Mouse (Mus musculus) olfactory bulb, adult 2 months (tissue): ENCODE results near the gene H2-Eb1. TPM values are rescaled to one million over a fixed set of nuclear protein-coding genes. Genes with fewer than 3 reads are reported as not detected.

ENCODE experiments used
- H3K27ac ChIP-seq: fragments of 200-500 bp; 2 replicates; pipeline ENCODE4 v1.5.1; 2012; ENCODE audit warnings: low read depth, low read length; ENCODE audit not compliant: insufficient read depth
- H3K4me1 ChIP-seq: fragments of 200-500 bp; 2 replicates; pipeline ENCODE4 v1.6.1; 2012; ENCODE audit warnings: low read length; ENCODE audit not compliant: control insufficient read depth, insufficient read depth
- H3K4me3 ChIP-seq: fragments of 200-500 bp; 2 replicates; pipeline ENCODE4 v1.5.1; 2012; ENCODE audit warnings: mild to moderate bottlenecking, low read depth, low read length, moderate library complexity; ENCODE audit not compliant: insufficient read depth
- CTCF ChIP-seq: fragments of 200-500 bp; IDR thresholded peaks from 2 replicates; pipeline ENCODE4 v1.5.1; 2012; ENCODE audit warnings: low read depth, mild to moderate bottlenecking, low read length, moderate library complexity; ENCODE audit not compliant: insufficient read depth
- POLR2A ChIP-seq: fragments of 200-500 bp; IDR thresholded peaks from 2 replicates; pipeline ENCODE4 v1.6.1; 2012; ENCODE audit warnings: mild to moderate bottlenecking, low read depth, low read length, moderate library complexity; ENCODE audit not compliant: insufficient read depth
- WGBS: fragments of 180-500 bp; shearing (Covaris S2); methylation state at CpG from one replicate; pipeline ENCODE4 v1.1.7; 2018; 5-methylcytosine and 5-hydroxymethylcytosine counted together
- polyA plus RNA-seq: library from polyadenylated mRNA; stranded (reverse); fragments of >200 nt; gene quantifications from 2 replicates; pipeline ENCODE4 v1.2.4, GENCODE M21; 2012; ENCODE audit warnings: low replicate concordance; ENCODE audit not compliant: missing spikeins, insufficient read depth, insufficient read length

Gene H2-Eb1
- polyA plus RNA-seq, 1 experiment, result 452 TPM

- no peaks in the 10 kb centered on the region for H3K4me1 ChIP-seq
- 76% methylated on average over 2 of the region's 2 CpGs for WGBS
- TF ChIP-seq CTCF (no peak), POLR2A (no peak)
- no peak overlapping the region for H3K27ac ChIP-seq
- H3K4me3 ChIP-seq, result no peak overlapping the region
These were observed 24.1 kb downstream of the H2-Eb1 start for GRCm38 (mm10) chr17:34329807-34330206.

DNA sequence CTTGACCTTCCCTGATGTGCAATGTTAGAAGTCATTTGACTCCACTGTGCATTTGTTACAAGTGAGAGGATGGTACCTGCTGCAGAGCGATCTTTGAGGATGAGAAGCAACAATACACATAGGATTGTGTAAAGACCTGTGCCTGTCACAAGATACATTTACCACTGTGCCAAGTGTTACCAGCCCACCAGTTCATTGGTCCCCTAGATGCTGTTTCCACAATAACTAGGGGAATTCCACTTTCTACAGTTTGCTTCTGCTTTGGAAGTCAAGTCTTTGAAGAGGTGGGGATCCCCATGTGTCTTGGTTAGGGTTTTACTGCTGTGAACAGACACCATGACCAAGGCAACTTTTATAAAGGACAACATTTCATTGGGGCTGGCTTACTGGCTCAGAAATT is 25.5 kb downstream of the H2-Eb1 start:
- 97% methylated on average over 1 of the region's 1 CpGs for WGBS

GRCm38 (mm10) chr17:34340619-34341402 is 35.1 kb downstream of the H2-Eb1 start:
- TF ChIP-seq POLR2A (no peak), CTCF (no peak)
- Histone ChIP-seq H3K4me3 (no peak overlapping the region), H3K4me1 (no peaks in the 10 kb centered on the region), H3K27ac (no peak overlapping the region)
- WGBS, result 42% methylated on average over 3 of the region's 3 CpGs

More for the DNA sequence above, 25.5 kb downstream of the H2-Eb1 start:
- TF ChIP-seq CTCF, result no peak
- TF ChIP-seq POLR2A, result no peak
- Histone ChIP-seq H3K4me1 (no peaks in the 10 kb centered on the region), H3K27ac (no peak overlapping the region), H3K4me3 (no peak overlapping the region)

GRCm38 (mm10) chr17:34344882-34345281 is 39.2 kb downstream of the H2-Eb1 start:
- no peaks in the 10 kb centered on the region for H3K4me1 ChIP-seq
- H3K4me3 ChIP-seq, result no peak overlapping the region
- WGBS, result 88% methylated on average over 4 of the region's 4 CpGs
- no peak for TF ChIP-seq CTCF
- TF ChIP-seq POLR2A, result no peak
- H3K27ac ChIP-seq, result no peak overlapping the region

GRCm38 (mm10) chr17:34345486-34345885 is 39.8 kb downstream of the H2-Eb1 start:
- 86% methylated on average over 7 of the region's 7 CpGs for WGBS
- TF ChIP-seq POLR2A, result no peak
- no peak for TF ChIP-seq CTCF
- Histone ChIP-seq H3K4me3 (no peak overlapping the region), H3K4me1 (no peaks in the 10 kb centered on the region), H3K27ac (no peak overlapping the region)

- TF ChIP-seq CTCF (no peak), POLR2A (no peak)
- 77% methylated on average over 3 of the region's 3 CpGs for WGBS
- no peak overlapping the region for H3K27ac ChIP-seq
These were observed 40.4 kb downstream of the H2-Eb1 start for GRCm38 (mm10) chr17:34346041-34346440.

GRCm38 (mm10) chr17:34347606-34348308 is 42.1 kb downstream of the H2-Eb1 start:
- no peak overlapping the region for H3K4me3 ChIP-seq
- H3K4me1 ChIP-seq, result no peaks in the 10 kb centered on the region
- 67% methylated on average over 6 of the region's 6 CpGs for WGBS
- H3K27ac ChIP-seq, result no peak overlapping the region
- no peak for TF ChIP-seq POLR2A
- no peak for TF ChIP-seq CTCF

More at GRCm38 (mm10) chr17:34346041-34346440, 40.4 kb downstream of the H2-Eb1 start:
- Histone ChIP-seq H3K4me1 (no peaks in the 10 kb centered on the region), H3K4me3 (no peak overlapping the region)

DNA sequence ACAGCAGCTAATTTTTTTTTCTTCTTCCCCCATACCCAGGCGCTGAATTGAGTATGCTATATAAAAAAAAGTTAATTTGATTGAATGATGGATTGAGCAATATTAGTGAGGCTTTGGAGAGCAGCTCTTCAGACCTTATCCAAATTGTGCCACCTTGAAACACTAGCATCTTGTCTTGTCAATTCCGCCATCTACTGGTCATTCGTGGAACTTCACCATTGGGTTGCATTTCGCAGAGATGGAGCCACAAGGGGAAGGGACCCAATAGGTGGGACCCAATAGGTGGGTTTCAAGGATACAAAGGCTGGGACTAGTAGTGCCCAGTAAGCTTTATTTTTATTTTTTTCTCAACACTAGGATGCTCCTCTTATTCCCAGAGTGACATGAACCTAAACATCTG is 43.8 kb downstream of the H2-Eb1 start:
- 3% methylated on average over 4 of the region's 4 CpGs for WGBS
- no peak overlapping the region for H3K4me3 ChIP-seq
- no peaks in the 10 kb centered on the region for H3K4me1 ChIP-seq
- no peak overlapping the region for H3K27ac ChIP-seq
- TF ChIP-seq POLR2A, result no peak
- TF ChIP-seq CTCF, result no peak

DNA sequence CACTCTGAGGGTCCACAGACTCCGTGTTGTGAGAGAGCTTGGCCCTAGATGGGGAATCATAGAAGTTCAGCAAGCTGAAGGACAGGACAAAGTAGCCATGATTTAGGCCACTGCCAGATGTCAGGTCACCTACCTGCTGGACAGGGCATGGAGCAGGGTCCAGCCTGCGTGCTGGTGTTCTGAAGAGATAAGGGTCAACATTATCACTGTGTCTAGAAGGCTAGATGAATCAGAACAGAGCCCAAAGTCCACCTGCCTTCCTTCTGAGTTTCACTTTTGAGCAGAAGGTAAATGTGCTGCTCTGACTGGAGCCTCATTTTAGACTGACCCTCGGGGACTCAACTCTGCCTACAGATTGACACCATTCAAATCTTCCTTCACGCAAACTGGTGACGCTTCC is 48.9 kb downstream of the H2-Eb1 start, which contains the start of gene Btnl2:
TSS of gene Btnl2 (plus strand) at position 284 of the 400 bp plus-strand sequence.
- WGBS, result 89% methylated on average over 5 of the region's 5 CpGs
- H3K27ac ChIP-seq, result no peak within 1 kb of the TSS
- no peak for TF ChIP-seq CTCF
- no peak for TF ChIP-seq POLR2A

More for the DNA sequence above, 48.9 kb downstream of the H2-Eb1 start, which contains the start of gene Btnl2:
- Histone ChIP-seq H3K4me1 (no peaks in the 10 kb centered on the region), H3K4me3 (no peak within 1 kb of the TSS)
